Mouse (Mus musculus): ENCODE data around the gene Zdhhc22. TPM values are rescaled to one million over a fixed set of nuclear protein-coding genes. Genes with fewer than 3 reads are reported as not detected.
A peak's percentile ranks its signal among the peaks of the same experiment; 100 is the strongest.

Gene Zdhhc22
- total and polyA plus RNA-seq, 3 experiments: 0.10 TPM; not detected in 2

DNA sequence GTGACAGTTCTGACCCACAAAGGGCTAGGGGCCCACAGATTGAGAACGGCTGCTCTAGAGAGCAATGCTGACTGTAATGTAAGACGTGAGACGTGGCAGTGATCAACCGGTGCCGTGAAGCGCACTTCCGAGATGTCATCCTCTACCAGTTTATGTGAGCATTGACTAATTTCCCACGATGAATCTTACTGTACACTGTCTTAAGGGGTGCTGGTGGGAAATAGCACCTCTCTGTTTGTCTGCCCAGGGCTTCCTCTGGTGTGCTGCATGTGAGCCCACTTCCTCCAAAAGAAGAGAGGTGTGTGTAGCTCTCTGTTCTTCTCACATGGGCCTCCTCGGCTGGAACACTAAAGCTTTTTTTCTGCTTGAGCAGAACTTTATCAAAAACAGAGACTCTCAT lies 40.7 kb downstream of the Zdhhc22 start:
- Histone ChIP-seq H3K79me2 (ENCODE audit: control insufficient read depth, insufficient read depth, low read length, poor library complexity) (peaks cover 39% of the 10 kb centered on the region), H3K27ac (ENCODE audit: control insufficient read depth, low read depth, low read length) (peak overlapping the region; percentile 1), H3K9ac (ENCODE audit: control insufficient read depth, low read depth, low read length, poor library complexity, severe bottlenecking) (peak overlapping the region; percentile 8), H3K36me3 (ENCODE audit: control insufficient read depth in 1 of 2, insufficient read depth in 2 of 2, low read length in 2 of 2) (peaks cover 13 to 30% of the 10 kb centered on the region in 2 experiments), H3K9me3 (replicated peaks; ENCODE audit: insufficient read depth, low read length) (no peaks in the 10 kb centered on the region), H3K4me1 (ENCODE audit: control insufficient read depth in 1 of 2, insufficient read depth in 2 of 2, low read length in 2 of 2) (peaks cover 15 to 20% of the 10 kb centered on the region in 2 experiments), H3K27me3 (ENCODE audit: control insufficient read depth in 1 of 2, insufficient read depth in 2 of 2, low read length in 2 of 2) (no peaks in the 10 kb centered on the region), H3K4me3 (ENCODE audit: control insufficient read depth in 1 of 2, insufficient read depth in 1 of 2, low read depth in 2 of 2, low read length in 2 of 2) (peak overlapping the region in 1 of 2 experiments; percentile 45; a peak in 2 of 4 replicates)
- peak; percentile 46 for DNase-seq (ENCODE audit: low read depth, low spot score)
- peak; percentile 57; the same call in 1 of the 2 replicates for TF ChIP-seq MXI1 (IDR thresholded peaks at IDR 0.05; ENCODE audit: low read depth, low read length)
- no peak for TF ChIP-seq EP300 (IDR thresholded peaks at IDR 0.05; ENCODE audit: low read depth in 1 of 2, low read length in 2 of 2)
- TF ChIP-seq MYB (IDR thresholded peaks at IDR 0.05; ENCODE audit: low read depth, low read length): no peak
- no peak for TF ChIP-seq TCF12 (IDR thresholded peaks at IDR 0.05; ENCODE audit: low read depth, low read length)

DNA sequence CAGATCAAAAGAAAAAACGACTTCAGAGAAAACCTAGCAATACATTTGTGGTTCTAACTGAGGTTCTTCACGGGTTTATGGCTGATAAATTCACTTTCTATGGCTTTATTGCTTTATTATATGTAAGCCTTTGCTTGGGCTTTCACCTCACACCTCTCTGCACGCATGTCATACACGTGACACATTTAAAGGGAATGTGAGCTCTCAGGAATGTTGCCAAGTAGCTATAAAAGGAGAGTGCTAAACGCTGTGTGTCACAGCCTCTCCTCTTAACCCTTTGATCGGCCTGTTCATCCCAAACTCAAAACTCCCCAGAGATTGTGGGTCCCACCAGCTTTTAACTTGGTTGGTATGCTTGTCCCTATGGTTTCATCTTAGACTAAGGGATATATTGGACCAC lies 41.6 kb downstream of the Zdhhc22 start:
- Histone ChIP-seq H3K4me1 (ENCODE audit: control insufficient read depth in 1 of 2, insufficient read depth in 2 of 2, low read length in 2 of 2) (peaks cover 15 to 20% of the 10 kb centered on the region in 2 experiments), H3K9ac (ENCODE audit: control insufficient read depth, low read depth, low read length, poor library complexity, severe bottlenecking) (peak overlapping the region; percentile 84)

DNA sequence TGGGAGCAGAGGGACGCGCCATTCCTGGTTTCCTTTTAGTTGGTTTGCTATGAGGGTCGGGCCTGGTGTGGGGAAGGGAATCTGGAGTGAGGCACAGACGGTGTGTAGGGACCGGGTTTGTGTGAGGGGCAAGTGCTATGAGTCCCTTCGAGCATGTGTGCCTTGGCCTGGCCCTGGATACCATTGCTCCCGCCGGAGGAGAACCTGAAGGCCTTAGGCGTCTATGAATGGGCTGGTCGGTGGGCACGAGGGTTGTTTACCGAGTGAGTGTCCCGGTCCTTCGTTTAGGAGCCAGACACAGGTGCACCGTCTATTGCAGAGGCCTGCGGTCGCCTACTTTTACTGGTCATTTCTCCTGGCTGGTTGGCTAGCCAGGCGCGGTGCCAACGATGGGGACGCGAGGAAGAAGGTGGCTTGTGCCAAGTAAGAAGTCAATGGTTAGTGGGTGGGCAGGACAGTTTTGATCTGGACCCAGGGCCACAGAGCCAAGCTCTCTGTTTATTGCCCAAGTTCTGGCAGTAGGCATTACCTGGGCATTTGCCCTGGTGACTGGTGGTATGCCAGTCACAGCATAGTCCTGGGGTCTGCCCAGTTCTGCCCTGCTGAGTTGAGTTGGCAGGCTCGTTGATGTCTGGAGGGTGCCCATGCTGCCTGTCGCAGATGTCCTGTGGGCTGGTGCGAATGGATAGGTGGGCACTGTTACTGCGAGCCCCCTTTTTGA lies 42.4 kb downstream of the Zdhhc22 start:
- Histone ChIP-seq H3K79me2 (ENCODE audit: control insufficient read depth, insufficient read depth, low read length, poor library complexity) (peaks cover 39% of the 10 kb centered on the region), H3K9ac (ENCODE audit: control insufficient read depth, low read depth, low read length, poor library complexity, severe bottlenecking) (peak overlapping the region; percentile 84), H3K27me3 (ENCODE audit: control insufficient read depth in 1 of 2, insufficient read depth in 2 of 2, low read length in 2 of 2) (no peaks in the 10 kb centered on the region; a peak in 1 of 4 replicates), H3K4me1 (ENCODE audit: control insufficient read depth in 1 of 2, insufficient read depth in 2 of 2, low read length in 2 of 2) (peaks cover 15 to 20% of the 10 kb centered on the region in 2 experiments), H3K9me3 (replicated peaks; ENCODE audit: insufficient read depth, low read length) (no peaks in the 10 kb centered on the region), H3K27ac (ENCODE audit: control insufficient read depth, low read depth, low read length) (peak overlapping the region; percentile 62), H3K36me3 (ENCODE audit: control insufficient read depth in 1 of 2, insufficient read depth in 2 of 2, low read length in 2 of 2) (peaks cover 1 to 30% of the 10 kb centered on the region in 2 experiments; a peak in 3 of 4 replicates), H3K4me3 (ENCODE audit: control insufficient read depth in 1 of 2, insufficient read depth in 1 of 2, low read depth in 2 of 2, low read length in 2 of 2) (peak overlapping the region; percentile 69 to 76)
- no peak for DNase-seq (ENCODE audit: low read depth, low spot score)
- TF ChIP-seq ZC3H11A (IDR thresholded peaks at IDR 0.05; ENCODE audit: low read depth, low read length) (no peak), TCF12 (IDR thresholded peaks at IDR 0.05; ENCODE audit: low read depth, low read length) (0 out of 2 replicates have a peak, but pooled peaks have one; percentile 21), TAL1 (IDR thresholded peaks at IDR 0.05; ENCODE audit: low read length) (no peak), MEF2A (IDR thresholded peaks at IDR 0.05; ENCODE audit: extremely low read depth, insufficient replicate concordance, low read depth, low read length, poor library complexity, severe bottlenecking) (no peak), CTCF (IDR thresholded peaks at IDR 0.05 in 2 of 3, conservative IDR thresholded peaks at IDR 0.05 in 1 of 3; ENCODE audit: control insufficient read depth in 1 of 3, insufficient read depth in 1 of 3, low read depth in 2 of 3, low read length in 3 of 3, poor library complexity in 1 of 3, severe bottlenecking in 1 of 3) (no peak), KAT2A (conservative IDR thresholded peaks at IDR 0.05; ENCODE audit: low read depth, low read length) (no peak), CHD1 (IDR thresholded peaks at IDR 0.05; ENCODE audit: low read depth, low read length) (peak; percentile 78)

More for the DNA sequence above, 41.6 kb downstream of the Zdhhc22 start:
- H3K27me3 ChIP-seq (ENCODE audit: control insufficient read depth in 1 of 2, insufficient read depth in 2 of 2, low read length in 2 of 2): no peaks in the 10 kb centered on the region
- peaks cover 7 to 30% of the 10 kb centered on the region in 2 experiments; a peak in 3 of 4 replicates for H3K36me3 ChIP-seq (ENCODE audit: control insufficient read depth in 1 of 2, insufficient read depth in 2 of 2, low read length in 2 of 2)
- peak overlapping the region in 1 of 2 experiments; percentile 76; a peak in 2 of 4 replicates for H3K4me3 ChIP-seq (ENCODE audit: control insufficient read depth in 1 of 2, insufficient read depth in 1 of 2, low read depth in 2 of 2, low read length in 2 of 2)
- no peak for DNase-seq (ENCODE audit: low read depth, low spot score)
- H3K79me2 ChIP-seq (ENCODE audit: control insufficient read depth, insufficient read depth, low read length, poor library complexity): peaks cover 39% of the 10 kb centered on the region
- TF ChIP-seq ETS1 (IDR thresholded peaks at IDR 0.05; ENCODE audit: low read depth, low read length) (peak; percentile 22; the same call in 1 of the 2 replicates), NELFE (IDR thresholded peaks at IDR 0.05; ENCODE audit: low read depth, low read length) (no peak), MAFK (IDR thresholded peaks at IDR 0.05; ENCODE audit: borderline replicate concordance, low read depth, low read length) (no peak), MAX (IDR thresholded peaks at IDR 0.05; ENCODE audit: low read length) (peak; percentile 77), ZKSCAN1 (IDR thresholded peaks at IDR 0.05; ENCODE audit: low read depth, low read length) (no peak), RAD21 (IDR thresholded peaks at IDR 0.05; ENCODE audit: low read depth, low read length) (no peak), BHLHE40 (IDR thresholded peaks at IDR 0.05; ENCODE audit: borderline replicate concordance, low read depth, low read length) (peak; percentile 41; the same call in 1 of the 2 replicates), USF2 (IDR thresholded peaks at IDR 0.05; ENCODE audit: borderline replicate concordance in 1 of 2, insufficient read depth in 1 of 2, low read depth in 1 of 2, low read length in 2 of 2) (no peak), MYC (IDR thresholded peaks at IDR 0.05; ENCODE audit: low read depth, low read length) (peak; percentile 19; the same call in 1 of the 2 replicates), USF1 (IDR thresholded peaks at IDR 0.05; ENCODE audit: low read depth, low read length) (peak; percentile 57), MXI1 (IDR thresholded peaks at IDR 0.05; ENCODE audit: low read depth, low read length) (peak; percentile 54), POLR2AphosphoS5 (IDR thresholded peaks at IDR 0.05; ENCODE audit: borderline replicate concordance, low read depth, low read length) (no peak), CHD1 (IDR thresholded peaks at IDR 0.05; ENCODE audit: low read depth, low read length) (no peak)
- H3K27ac ChIP-seq (ENCODE audit: control insufficient read depth, low read depth, low read length): no peak overlapping the region
- no peaks in the 10 kb centered on the region for H3K9me3 ChIP-seq (replicated peaks; ENCODE audit: insufficient read depth, low read length)
